Mouse (Mus musculus) duodenum, adult 2 months (tissue): ENCODE measurements around the gene Fndc3a. TPM values are rescaled to one million over a fixed set of nuclear protein-coding genes. Genes with fewer than 3 reads are reported as not detected.

Experiments
- polyA plus RNA-seq: library from polyadenylated mRNA; depleted of rRNA; stranded (reverse); fragments of >200 nt; gene quantifications from 2 replicates; pipeline ENCODE4 v1.2.3, GENCODE M21; 2012; ENCODE audit warnings: low replicate concordance; rRNA removed

The Fndc3a gene
- polyA plus RNA-seq, result 11.4 and 22.5 TPM in 2 replicates

DNA sequence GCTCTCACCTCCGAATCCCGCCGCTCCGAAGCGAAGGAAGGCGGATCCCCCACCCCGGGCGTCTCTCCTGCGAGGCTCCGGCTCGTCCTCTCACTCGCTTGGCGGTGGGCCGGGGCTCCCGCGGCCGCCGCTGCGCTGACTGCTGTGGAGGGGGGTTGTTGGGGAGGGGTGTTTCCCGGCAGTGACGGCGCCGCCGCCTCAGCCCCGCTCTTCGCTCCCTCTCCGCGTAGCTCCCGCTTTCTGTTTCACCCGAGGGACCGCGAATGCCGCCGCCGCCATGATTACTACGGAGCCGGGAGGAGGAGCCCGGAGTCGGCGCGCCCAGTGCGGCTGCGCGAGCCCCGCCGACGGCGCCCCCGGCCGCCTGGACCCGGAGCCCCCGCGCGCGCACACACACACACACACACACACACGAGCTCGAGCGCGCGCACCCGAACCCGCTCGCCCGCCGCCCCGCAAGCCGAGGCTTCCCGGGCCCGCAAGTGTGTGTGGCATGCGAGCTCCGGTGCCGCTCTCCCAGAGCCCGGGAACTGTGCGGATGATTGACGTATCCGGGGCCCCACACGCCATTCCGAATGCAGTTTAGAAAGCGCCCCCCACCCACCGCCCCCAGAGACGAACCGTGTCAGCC, at the start of gene Fndc3a:
Gene Fndc3a, minus strand, starts transcription at position 294 of the 631 bp plus-strand sequence.

DNA sequence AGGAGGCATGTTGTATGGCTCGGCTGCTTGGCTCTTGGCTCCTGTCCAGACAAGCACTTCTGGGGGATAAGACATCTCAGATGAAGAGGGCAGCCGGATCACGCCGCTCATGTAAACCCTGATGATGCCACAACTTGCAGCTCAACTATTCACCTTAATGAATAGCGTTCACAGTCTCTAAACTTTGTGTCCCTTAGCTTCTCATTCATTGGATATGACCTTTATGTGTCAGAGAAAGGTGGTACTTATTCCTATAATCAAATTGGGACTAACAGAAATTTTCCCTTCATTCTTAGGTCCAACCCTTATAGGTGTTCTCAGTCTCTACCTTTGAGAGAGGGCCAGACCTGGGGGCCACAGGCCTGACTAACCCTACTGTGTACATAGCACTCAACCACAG, 218.1 kb downstream of the Fndc3a start, which contains the start of gene Gm9195:
Gene Gm9195, minus strand, starts transcription at position 101 of the 400 bp plus-strand sequence.

Other genes with a start within 250 kb of the Fndc3a start
- not detected in 2 replicates for gene Gm9195, start 218.2 kb downstream of the Fndc3a start, polyA plus RNA-seq